Mouse (Mus musculus) olfactory bulb, adult 2 months (tissue): ENCODE measurements around the gene Serhl.

Source experiments
- CTCF ChIP-seq: fragments of 200-500 bp; IDR thresholded peaks from 2 replicates; pipeline ENCODE4 v1.5.1; 2012; ENCODE audit warnings: low read depth, mild to moderate bottlenecking, low read length, moderate library complexity; ENCODE audit not compliant: insufficient read depth
- POLR2A ChIP-seq: fragments of 200-500 bp; IDR thresholded peaks from 2 replicates; pipeline ENCODE4 v1.6.1; 2012; ENCODE audit warnings: mild to moderate bottlenecking, low read depth, low read length, moderate library complexity; ENCODE audit not compliant: insufficient read depth

GRCm38 (mm10) chr15:83134671-83135070, 45.4 kb downstream of the Serhl start:
- TF ChIP-seq CTCF (no peak), POLR2A (no peak)
